Mouse (Mus musculus) bone marrow, adult 2 months (tissue): ENCODE data around the gene Gm13420. TPM values are rescaled to one million over a fixed set of nuclear protein-coding genes. Genes with fewer than 3 reads are reported as not detected.

Experiments
- H3K27ac ChIP-seq: fragments of 200-500 bp; 2 replicates; pipeline ENCODE4 v1.5.1; 2012; ENCODE audit warnings: low read depth, mild to moderate bottlenecking, control low read depth, inconsistent platforms, low read length; ENCODE audit not compliant: control insufficient read depth, poor library complexity, insufficient read depth
- H3K4me1 ChIP-seq: fragments of 200-500 bp; 2 replicates; pipeline ENCODE4 v1.6.1; 2011; ENCODE audit warnings: low read length; ENCODE audit not compliant: control insufficient read depth, insufficient read depth
- H3K4me3 ChIP-seq: fragments of 200-500 bp; replicated peaks from 2 replicates; pipeline ENCODE3; 2011; ENCODE audit warnings: mild to moderate bottlenecking, low read depth, low read length, control low read depth; ENCODE audit not compliant: control insufficient read depth
- CTCF ChIP-seq: fragments of 200-500 bp; IDR thresholded peaks from 2 replicates; pipeline ENCODE4 v1.5.1; 2011; ENCODE audit warnings: low read length, control low read depth; ENCODE audit not compliant: control insufficient read depth, insufficient read depth
- POLR2A ChIP-seq: fragments of 200-500 bp; IDR thresholded peaks from 2 replicates; pipeline ENCODE4 v1.6.1; 2011; ENCODE audit warnings: low read depth, mild to moderate bottlenecking, control low read depth, low read length, borderline replicate concordance; ENCODE audit not compliant: control insufficient read depth
- WGBS: fragments of 180-500 bp; shearing (Covaris S2); methylation state at CpG from one replicate; pipeline ENCODE4 v1.1.7; 2018; 5-methylcytosine and 5-hydroxymethylcytosine counted together
- polyA plus RNA-seq: library from polyadenylated mRNA; stranded (reverse); fragments of >200 nt; gene quantifications from 2 replicates; pipeline ENCODE4 v1.2.4, GENCODE M21; 2011; ENCODE audit warnings: low replicate concordance; ENCODE audit not compliant: missing spikeins, insufficient read depth, insufficient read length

Gene Gm13420
- polyA plus RNA-seq, 1 experiment = not detected

DNA sequence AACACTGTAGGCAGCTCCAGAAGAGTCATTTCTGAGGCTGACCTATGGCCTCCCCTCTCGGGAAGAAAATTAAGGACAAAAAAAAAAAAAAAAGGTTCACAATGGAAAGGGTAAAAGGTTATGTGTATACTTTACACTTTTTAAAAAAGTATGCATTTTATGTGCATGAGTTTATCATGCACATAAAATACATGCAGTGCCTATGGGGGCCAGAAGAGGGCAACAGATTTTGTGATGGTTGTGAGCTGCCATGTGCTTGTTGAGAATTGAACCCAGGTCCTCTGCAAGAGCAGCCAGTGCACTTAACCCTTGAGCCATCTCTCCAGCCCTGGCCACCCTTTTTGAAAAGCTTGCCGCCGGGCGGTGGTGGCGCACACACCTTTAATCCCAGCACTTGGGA is 3.6 kb downstream of the Gm13420 start:
- Histone ChIP-seq H3K27ac (no peak overlapping the region), H3K4me3 (no peak overlapping the region), H3K4me1 (no peaks in the 10 kb centered on the region)
- TF ChIP-seq POLR2A (no peak), CTCF (no peak)
- 69% methylated on average over 5 of the region's 5 CpGs for WGBS

DNA sequence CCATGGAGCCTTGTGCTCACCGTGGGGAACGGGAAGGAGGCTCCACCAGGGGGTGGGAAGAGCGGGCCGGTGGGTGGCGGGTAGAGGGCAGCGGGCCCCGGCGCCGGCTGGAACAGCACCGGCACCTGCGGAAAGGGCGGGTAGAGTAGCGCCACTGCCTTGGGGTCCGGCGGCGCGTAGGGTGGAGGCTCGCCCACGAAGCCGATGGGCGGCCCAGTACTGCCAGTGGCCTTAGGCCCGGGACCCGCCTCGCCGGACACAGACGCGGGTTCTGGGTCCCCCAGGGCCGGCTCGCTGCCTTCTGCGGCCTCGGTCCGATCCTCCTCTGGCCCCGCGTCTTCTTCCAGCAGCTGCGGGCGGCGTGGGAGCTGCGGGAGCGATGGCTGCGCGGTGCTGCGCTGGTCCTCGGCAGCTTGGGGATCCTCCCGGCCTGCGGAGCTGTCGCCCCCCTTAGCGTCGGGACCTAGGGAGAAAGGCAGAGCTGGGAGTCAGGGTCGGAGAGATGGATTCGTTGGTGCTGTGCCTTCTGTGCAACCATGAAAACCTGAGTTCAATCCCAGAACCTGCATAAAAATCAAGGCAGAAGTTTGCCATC is 4.2 kb downstream of the Gm13420 start:
- WGBS = 3% methylated on average over 50 of the region's 50 CpGs
- no peak overlapping the region for H3K4me3 ChIP-seq
- H3K4me1 ChIP-seq = no peaks in the 10 kb centered on the region
- TF ChIP-seq CTCF (no peak), POLR2A (no peak)
- H3K27ac ChIP-seq = no peak overlapping the region; the same call in 1 of the 2 replicates

DNA sequence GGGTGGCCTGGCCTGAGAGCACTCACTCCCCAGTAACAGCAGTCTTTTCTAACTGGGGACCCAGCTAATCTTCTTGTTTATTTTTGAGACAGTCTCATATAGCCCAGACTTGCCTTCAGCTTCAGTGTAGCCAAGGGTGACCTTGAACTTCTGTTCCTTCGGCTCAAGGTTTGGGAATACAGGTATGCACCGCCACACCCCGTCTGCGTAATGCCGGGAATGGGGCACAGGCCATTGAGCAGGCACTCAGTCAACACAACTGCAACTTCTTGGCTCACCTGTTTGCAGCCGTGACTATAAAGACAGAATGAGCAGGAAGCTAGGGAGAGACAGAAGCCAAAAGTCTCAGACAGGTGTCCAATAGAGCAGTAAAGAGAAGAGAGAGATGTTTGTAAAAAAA is 7.2 kb downstream of the Gm13420 start:
- whole genome bisulfite sequencing = 83% methylated on average over 6 of the region's 6 CpGs
- no peaks in the 10 kb centered on the region; the same call in 1 of the 2 replicates for H3K4me1 ChIP-seq
- TF ChIP-seq POLR2A = no peak
- no peak for TF ChIP-seq CTCF
- no peak overlapping the region for H3K4me3 ChIP-seq
- H3K27ac ChIP-seq = no peak overlapping the region

DNA sequence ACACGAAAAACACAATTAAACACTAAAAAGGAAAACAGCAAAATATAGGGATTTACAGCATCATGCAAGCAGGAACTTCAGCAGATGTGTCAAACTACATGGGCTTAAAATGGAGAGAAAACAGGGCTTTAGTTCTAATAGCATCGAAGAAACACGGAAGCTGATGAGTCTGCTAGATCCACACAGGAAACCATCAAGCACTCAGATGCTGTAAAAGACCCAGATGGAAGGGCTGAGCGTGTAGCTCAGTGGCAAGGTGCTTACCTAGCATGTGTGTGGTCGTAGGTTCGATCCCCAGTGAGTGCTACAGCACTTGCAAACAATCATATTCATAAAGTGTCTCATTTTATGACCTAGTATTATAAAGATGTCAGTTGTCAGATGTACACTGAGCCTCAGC is 10.3 kb downstream of the Gm13420 start:
- 85% methylated on average over 6 of the region's 6 CpGs for WGBS
- Histone ChIP-seq H3K27ac (no peak overlapping the region), H3K4me1 (no peaks in the 10 kb centered on the region; the same call in 1 of the 2 replicates), H3K4me3 (no peak overlapping the region)
- no peak for TF ChIP-seq POLR2A
- no peak for TF ChIP-seq CTCF

DNA sequence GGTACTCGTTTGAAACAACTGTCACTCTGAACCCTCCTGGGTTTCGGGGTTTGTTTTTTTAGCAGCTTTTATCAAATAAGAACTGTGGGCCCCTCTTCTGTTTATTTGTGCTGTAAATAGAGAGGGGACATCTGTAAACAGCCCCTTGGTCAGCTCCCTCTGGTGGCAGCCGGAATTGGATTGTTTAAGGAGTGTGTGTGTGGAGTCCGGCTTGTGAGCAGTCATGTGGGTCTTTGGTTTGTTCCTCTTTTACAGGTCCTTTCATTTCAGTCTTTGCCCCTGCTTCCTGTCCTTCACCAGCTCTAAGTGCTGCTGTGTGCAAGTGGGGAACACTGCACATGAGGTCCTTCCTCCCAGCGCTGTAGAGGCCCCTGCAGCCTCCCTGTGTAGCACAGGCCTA is 12.1 kb downstream of the Gm13420 start:
- Histone ChIP-seq H3K4me3 (no peak overlapping the region), H3K4me1 (no peaks in the 10 kb centered on the region; the same call in 1 of the 2 replicates), H3K27ac (peak overlapping the region; percentile 47)
- 5% methylated on average over 5 of the region's 5 CpGs for WGBS
- TF ChIP-seq CTCF (peak; percentile 26; the same call in 1 of the 2 replicates), POLR2A (0 out of 2 replicates have a peak, but pooled peaks have one; percentile 22)

GRCm38 (mm10) chr2:29738799-29739198 is 12.7 kb downstream of the Gm13420 start:
- Histone ChIP-seq H3K4me3 (no peak overlapping the region), H3K27ac (peak overlapping the region; percentile 47), H3K4me1 (no peaks in the 10 kb centered on the region; the same call in 1 of the 2 replicates)
- TF ChIP-seq CTCF (no peak), POLR2A (no peak)
- 47% methylated on average over 4 of the region's 4 CpGs for WGBS

GRCm38 (mm10) chr2:29737209-29737925 is 14.1 kb downstream of the Gm13420 start:
- WGBS = 93% methylated on average over 12 of the region's 12 CpGs
- TF ChIP-seq POLR2A (no peak), CTCF (no peak)
- Histone ChIP-seq H3K4me3 (no peak overlapping the region), H3K4me1 (no peaks in the 10 kb centered on the region; the same call in 1 of the 2 replicates), H3K27ac (no peak overlapping the region)

DNA sequence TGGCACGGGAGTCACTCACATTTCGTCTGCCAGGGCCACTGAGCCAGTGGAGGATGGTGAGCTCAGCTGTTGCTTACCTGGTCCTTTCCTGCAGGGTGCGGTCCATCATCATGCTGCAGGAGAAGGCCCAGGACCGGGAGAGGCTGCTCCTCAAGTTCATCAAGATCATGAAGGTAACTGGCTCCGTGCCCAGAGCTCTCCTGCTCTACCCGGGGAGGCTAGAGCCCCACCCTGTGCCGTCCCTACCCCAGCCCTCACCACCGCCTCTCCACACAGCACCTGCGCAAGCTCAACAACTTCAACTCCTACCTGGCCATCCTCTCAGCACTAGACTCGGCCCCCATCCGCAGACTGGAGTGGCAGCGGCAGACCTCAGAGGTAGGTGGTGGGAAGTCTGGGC is 15.8 kb downstream of the Gm13420 start:
- no peak overlapping the region for H3K4me3 ChIP-seq
- no peak overlapping the region for H3K27ac ChIP-seq
- TF ChIP-seq POLR2A (no peak), CTCF (no peak)
- H3K4me1 ChIP-seq = no peaks in the 10 kb centered on the region; the same call in 1 of the 2 replicates
- 80% methylated on average over 12 of the region's 12 CpGs for WGBS
